Mouse (Mus musculus) midbrain, embryonic 11.5 days (tissue): ENCODE measurements around the gene Plpp3. TPM values are rescaled to one million over a fixed set of nuclear protein-coding genes. Genes with fewer than 3 reads are reported as not detected.

ENCODE experiments used
- ATAC-seq: fragments of 200-750 bp; cut with Nextera tagmentation; 2 replicates; pipeline ENCODE4 v1.8.0; 2017; ENCODE audit warnings: moderate TSS enrichment, moderate library complexity; ENCODE audit not compliant: low FRiP score
- DNase-seq: peaks from one replicate; pipeline ENCODE4 v3.0.0; 2015; ENCODE audit warnings: low spot score; ENCODE audit errors: missing footprints
- H3K27ac ChIP-seq: fragments of 300-500 bp; sonication (generic); 2 replicates; pipeline ENCODE4 v1.5.1; 2014; ENCODE audit warnings: low read depth, low read length
- H3K27me3 ChIP-seq: fragments of 300-500 bp; sonication (generic); 2 replicates; pipeline ENCODE4 v1.6.1; 2014; ENCODE audit warnings: mild to moderate bottlenecking, low read length, moderate library complexity, mixed read lengths; ENCODE audit not compliant: control insufficient read depth, insufficient read depth
- H3K36me3 ChIP-seq: fragments of 300-500 bp; sonication (generic); 2 replicates; pipeline ENCODE4 v1.6.1; 2014; ENCODE audit warnings: mild to moderate bottlenecking, low read length, moderate library complexity, mixed read lengths; ENCODE audit not compliant: control insufficient read depth, insufficient read depth
- H3K4me1 ChIP-seq: fragments of 300-500 bp; sonication (generic); 2 replicates; pipeline ENCODE4 v1.6.1; 2014; ENCODE audit warnings: low read length; ENCODE audit not compliant: control insufficient read depth, insufficient read depth
- H3K4me2 ChIP-seq: fragments of 300-500 bp; sonication (generic); 2 replicates; pipeline ENCODE4 v1.6.1; 2014; ENCODE audit warnings: mild to moderate bottlenecking, moderate library complexity
- H3K4me3 ChIP-seq: fragments of 300-500 bp; sonication (generic); 2 replicates; pipeline ENCODE4 v1.5.1; 2014; ENCODE audit warnings: low read depth, low read length
- H3K9ac ChIP-seq: fragments of 300-500 bp; sonication (generic); 2 replicates; pipeline ENCODE4 v1.6.1; 2014; ENCODE audit warnings: low read length
- H3K9me3 ChIP-seq: fragments of 300-500 bp; sonication (generic); 2 replicates; pipeline ENCODE4 v1.6.1; 2016; ENCODE audit warnings: low read length; ENCODE audit not compliant: control insufficient read depth
- WGBS: fragments of 180-500 bp; shearing (Covaris S2); extraction: QIAGEN DNeasy Blood & Tissue Kit; methylation state at CpG from one replicate; pipeline ENCODE4 v1.1.7; 2014; 5-methylcytosine and 5-hydroxymethylcytosine counted together
- polyA plus RNA-seq: library from polyadenylated mRNA; unstranded; fragments of >200 nt; fragmentation: Nextera tagmentation; extraction: Ambion mirVana; gene quantifications from 2 replicates; pipeline ENCODE4 v1.2.1, GENCODE M21; 2014

Gene Plpp3
- polyA plus RNA-seq, 1 experiment from 2014 or later, result 46.3 TPM

- ATAC-seq (no peak), DNase-seq (no peak)
- Histone ChIP-seq H3K4me3 (no peak overlapping the region), H3K9me3 (no peaks in the 10 kb centered on the region), H3K4me2 (no peak overlapping the region), H3K4me1 (no peaks in the 10 kb centered on the region), H3K36me3 (no peaks in the 10 kb centered on the region), H3K9ac (no peak overlapping the region), H3K27me3 (no peaks in the 10 kb centered on the region), H3K27ac (no peak overlapping the region)
- 75% methylated on average over 6 of the region's 6 CpGs for WGBS
These were observed 96.5 kb downstream of the Plpp3 start for GRCm38 (mm10) chr4:105253453-105254341.

GRCm38 (mm10) chr4:105254365-105254764 is 97.2 kb downstream of the Plpp3 start:
- Histone ChIP-seq H3K4me3 (no peak overlapping the region), H3K36me3 (no peaks in the 10 kb centered on the region), H3K27ac (no peak overlapping the region), H3K9me3 (no peaks in the 10 kb centered on the region), H3K4me1 (no peaks in the 10 kb centered on the region), H3K9ac (no peak overlapping the region), H3K4me2 (no peak overlapping the region), H3K27me3 (no peaks in the 10 kb centered on the region)
- DNase-seq (no peak), ATAC-seq (no peak)
- WGBS, result 94% methylated on average over 4 of the region's 4 CpGs

DNA sequence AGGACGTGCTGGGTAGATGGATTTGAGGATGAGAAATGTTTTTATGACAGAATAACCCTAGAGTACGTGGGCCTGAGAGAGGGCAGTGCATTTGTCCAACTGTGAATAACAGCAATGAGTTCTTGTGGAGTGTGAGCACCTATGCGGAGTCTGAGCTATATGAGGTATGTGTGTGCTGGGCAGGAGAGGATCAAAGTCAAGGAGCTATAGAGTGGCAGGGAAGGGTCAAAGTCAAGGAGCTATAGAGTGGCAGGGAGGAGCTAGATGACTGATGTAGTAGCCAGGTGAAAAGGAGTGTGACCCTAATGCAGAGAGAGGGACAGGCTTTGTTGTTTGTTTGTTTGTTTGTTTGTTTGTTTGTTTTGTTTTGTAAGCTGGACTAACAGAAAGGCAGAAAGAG is 98.0 kb downstream of the Plpp3 start:
- WGBS, result 84% methylated on average over 3 of the region's 3 CpGs
- H3K4me1 ChIP-seq, result no peaks in the 10 kb centered on the region
- H3K27ac ChIP-seq, result no peak overlapping the region
- H3K36me3 ChIP-seq, result no peaks in the 10 kb centered on the region
- no peaks in the 10 kb centered on the region for H3K9me3 ChIP-seq
- H3K27me3 ChIP-seq, result no peaks in the 10 kb centered on the region
- H3K4me2 ChIP-seq, result no peak overlapping the region
- no peak overlapping the region for H3K4me3 ChIP-seq
- no peak for ATAC-seq
- no peak overlapping the region for H3K9ac ChIP-seq
- no peak for DNase-seq

GRCm38 (mm10) chr4:105257667-105258560 is 100.8 kb downstream of the Plpp3 start:
- H3K9me3 ChIP-seq, result no peaks in the 10 kb centered on the region
- no peak overlapping the region for H3K4me3 ChIP-seq
- no peaks in the 10 kb centered on the region for H3K27me3 ChIP-seq
- WGBS, result 86% methylated on average over 11 of the region's 11 CpGs
- no peak overlapping the region for H3K4me2 ChIP-seq
- no peak overlapping the region for H3K9ac ChIP-seq
- no peaks in the 10 kb centered on the region for H3K36me3 ChIP-seq
- H3K27ac ChIP-seq, result no peak overlapping the region
- H3K4me1 ChIP-seq, result no peaks in the 10 kb centered on the region
- DNase-seq (no peak), ATAC-seq (no peak)

- H3K9ac ChIP-seq, result no peak overlapping the region
- DNase-seq (no peak), ATAC-seq (no peak)
- no peaks in the 10 kb centered on the region for H3K36me3 ChIP-seq
- H3K4me1 ChIP-seq, result no peaks in the 10 kb centered on the region
- H3K27me3 ChIP-seq, result no peaks in the 10 kb centered on the region
- 65% methylated on average over 2 of the region's 2 CpGs for WGBS
- H3K4me2 ChIP-seq, result no peak overlapping the region
- H3K4me3 ChIP-seq, result no peak overlapping the region
- H3K27ac ChIP-seq, result no peak overlapping the region
- H3K9me3 ChIP-seq, result no peaks in the 10 kb centered on the region
These were observed 103.2 kb downstream of the Plpp3 start for GRCm38 (mm10) chr4:105260385-105260784.

GRCm38 (mm10) chr4:105260893-105261769 is 104.0 kb downstream of the Plpp3 start:
- H3K9ac ChIP-seq, result no peak overlapping the region
- no peak overlapping the region for H3K4me3 ChIP-seq
- no peaks in the 10 kb centered on the region for H3K9me3 ChIP-seq
- no peak overlapping the region for H3K4me2 ChIP-seq
- no peaks in the 10 kb centered on the region for H3K27me3 ChIP-seq
- 89% methylated on average over 9 of the region's 9 CpGs for WGBS
- ATAC-seq, result no peak
- H3K27ac ChIP-seq, result no peak overlapping the region
- H3K4me1 ChIP-seq, result no peaks in the 10 kb centered on the region
- DNase-seq, result no peak
- H3K36me3 ChIP-seq, result no peaks in the 10 kb centered on the region

GRCm38 (mm10) chr4:105262358-105262757 is 105.2 kb downstream of the Plpp3 start:
- no peak overlapping the region for H3K4me3 ChIP-seq
- ATAC-seq, result no peak
- H3K9ac ChIP-seq, result no peak overlapping the region
- H3K4me1 ChIP-seq, result no peaks in the 10 kb centered on the region
- WGBS, result 94% methylated on average over 12 of the region's 12 CpGs
- DNase-seq, result no peak
- H3K9me3 ChIP-seq, result no peaks in the 10 kb centered on the region
- H3K4me2 ChIP-seq, result no peak overlapping the region
- H3K27me3 ChIP-seq, result no peaks in the 10 kb centered on the region
- no peak overlapping the region for H3K27ac ChIP-seq
- H3K36me3 ChIP-seq, result no peaks in the 10 kb centered on the region

DNA sequence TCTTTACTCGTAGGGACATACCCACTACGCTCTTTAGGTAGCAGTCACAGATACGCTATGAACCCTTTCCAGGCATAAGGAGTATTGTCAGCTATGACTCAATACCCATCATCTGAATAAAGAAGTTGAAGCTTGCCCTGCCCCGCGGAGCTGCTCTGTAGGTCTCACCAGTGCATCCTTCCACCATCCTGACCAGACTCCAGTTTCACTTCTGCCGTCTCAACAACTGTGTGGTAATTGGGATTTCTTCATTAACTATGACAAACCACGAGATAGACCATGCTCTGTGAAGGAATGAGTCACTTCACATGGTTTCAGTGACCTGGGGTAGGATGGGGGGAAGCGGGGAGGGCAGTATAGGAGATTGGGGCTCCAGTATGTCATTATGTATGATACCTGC is 106.5 kb downstream of the Plpp3 start:
- ATAC-seq (no peak), DNase-seq (no peak)
- Histone ChIP-seq H3K4me1 (no peaks in the 10 kb centered on the region), H3K27me3 (no peaks in the 10 kb centered on the region), H3K27ac (no peak overlapping the region), H3K9ac (no peak overlapping the region), H3K4me2 (no peak overlapping the region), H3K36me3 (no peaks in the 10 kb centered on the region), H3K9me3 (no peaks in the 10 kb centered on the region), H3K4me3 (no peak overlapping the region)
- 94% methylated on average over 8 of the region's 8 CpGs for WGBS
